Mouse (Mus musculus) urinary bladder, postnatal 25 days (tissue): ENCODE results near the gene Wdr19.
"Not testable (repeated sequence)": the region's sequence is repeated elsewhere in the genome, so short reads cannot be mapped to it uniquely, and the experiment has no call there.

Source experiments
- DNase-seq: peaks from one replicate; pipeline ENCODE4 v3.0.0; 2022; ENCODE audit warnings: low spot score

Wdr19 gene

DNA sequence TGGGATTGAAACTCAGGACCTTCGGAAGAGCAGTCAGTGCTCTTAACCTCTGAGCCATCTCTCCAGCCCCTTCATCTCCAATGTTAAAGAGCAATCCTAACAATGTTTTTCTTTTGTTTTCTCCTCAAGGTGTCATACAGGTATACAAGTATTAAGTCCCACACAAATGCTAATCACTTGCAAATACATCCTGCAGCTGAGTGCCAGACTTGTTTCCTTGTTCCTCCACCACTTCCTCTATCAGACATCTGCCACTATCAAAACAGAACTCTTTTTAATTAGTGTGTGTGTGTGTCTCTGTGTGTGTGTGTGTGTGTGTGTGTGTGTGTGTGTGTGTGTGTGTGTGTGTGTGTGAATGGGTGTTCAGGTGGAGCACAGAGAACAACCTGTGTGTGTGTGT lies 100.1 kb downstream of the Wdr19 start:
- DNase-seq = not testable (repeated sequence)

DNA sequence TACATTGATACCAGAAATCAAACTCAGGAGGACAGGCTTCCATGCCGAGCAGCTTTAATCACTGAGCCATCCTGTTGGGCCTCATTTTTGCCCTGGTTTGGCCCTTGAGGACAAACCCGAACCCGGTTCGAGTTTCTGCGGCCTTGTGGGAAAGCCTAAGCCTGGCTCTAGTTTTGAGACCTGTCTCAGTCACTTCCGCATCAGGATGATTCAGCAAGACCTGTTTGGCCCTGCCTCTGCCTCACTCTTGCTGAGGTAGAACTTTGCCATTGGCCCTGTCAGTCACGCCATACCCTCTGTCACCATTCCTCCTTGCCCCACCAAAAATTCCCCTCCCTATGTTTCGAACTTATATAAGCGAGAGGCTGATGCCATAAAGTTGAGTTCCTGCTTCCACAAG lies 100.6 kb downstream of the Wdr19 start:
- no peak for DNase-seq

DNA sequence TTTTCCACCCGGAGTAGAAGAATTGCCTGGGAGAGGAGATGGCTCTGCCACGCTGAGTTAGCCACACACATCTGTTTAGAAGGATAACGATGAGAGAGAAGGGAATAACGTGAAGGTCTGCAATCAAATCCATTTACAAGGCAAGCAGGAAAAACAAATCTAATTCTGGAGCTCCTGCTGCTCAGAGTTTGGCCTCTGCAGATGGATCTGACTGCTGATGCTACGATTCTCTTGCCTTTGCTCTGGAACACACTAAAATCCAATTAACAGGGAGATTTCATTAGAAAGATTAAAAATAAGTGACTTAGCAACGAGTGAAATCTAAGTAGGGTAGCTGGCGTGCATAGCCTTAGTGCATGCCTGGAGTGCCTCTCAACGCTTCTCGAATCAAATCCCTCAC lies 106.0 kb downstream of the Wdr19 start:
- no peak for DNase-seq

DNA sequence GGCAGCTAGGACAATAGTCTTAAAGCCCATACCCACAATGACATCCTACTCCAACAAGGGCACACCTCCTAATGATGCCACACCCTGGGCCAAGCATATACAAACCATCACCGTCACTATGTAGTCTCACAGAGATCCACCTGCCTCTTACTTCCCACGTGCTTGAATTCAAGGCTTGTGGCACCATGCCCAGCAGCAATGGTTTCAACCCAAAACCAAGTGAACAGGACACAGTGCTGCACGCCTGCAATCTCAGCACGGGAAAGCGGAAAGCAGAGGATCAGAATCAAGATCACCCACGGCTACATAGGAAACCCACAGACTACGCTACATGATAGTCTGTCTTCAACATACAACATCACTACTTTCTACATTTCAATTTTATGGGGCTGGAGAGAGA lies 108.7 kb downstream of the Wdr19 start:
- no peak for DNase-seq

DNA sequence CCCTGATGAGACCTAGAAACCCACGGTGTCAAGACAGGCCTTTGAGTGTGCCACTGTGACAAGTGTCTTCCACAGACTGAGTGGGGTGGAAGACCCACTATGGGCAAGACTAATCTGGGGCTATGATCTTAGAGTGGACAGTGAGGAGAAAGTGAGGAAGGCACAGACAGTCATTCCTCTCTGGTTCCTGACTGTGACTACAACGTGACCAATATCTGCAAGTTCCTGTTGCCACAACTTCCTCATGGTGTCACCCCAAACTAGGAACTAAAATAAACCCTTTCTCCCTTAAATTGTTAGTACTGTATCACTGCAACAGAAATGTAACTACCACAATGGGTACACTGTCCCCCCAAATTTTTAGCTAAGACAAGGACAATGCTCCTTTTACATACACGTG lies 109.4 kb downstream of the Wdr19 start:
- DNase-seq = no peak
